Mouse (Mus musculus) C2C12 (cell line): ENCODE data around the gene Kcnk10.

Experiments
- CEBPB ChIP-seq: IDR thresholded peaks from one replicate; pipeline ENCODE4 v1.6.1; 2011; ENCODE audit warnings: low read depth, mild to moderate bottlenecking, control low read depth, moderate library complexity
- CTCF ChIP-seq: IDR thresholded peaks from one replicate; pipeline ENCODE4 v1.5.1; 2011; ENCODE audit not compliant: control insufficient read depth, insufficient read depth, insufficient read length
- MAX ChIP-seq: IDR thresholded peaks from one replicate; pipeline ENCODE4 v1.6.1; 2011; ENCODE audit warnings: mild to moderate bottlenecking, control low read depth
- MYOD1 ChIP-seq: IDR thresholded peaks from one replicate; pipeline ENCODE4 v1.6.1; 2011; ENCODE audit warnings: low read depth; ENCODE audit not compliant: control insufficient read depth, insufficient read length
- MYOG ChIP-seq: IDR thresholded peaks from one replicate; pipeline ENCODE4 v1.6.1; 2011; ENCODE audit not compliant: control insufficient read depth, insufficient read length; ENCODE audit errors: extremely low read depth
- USF1 ChIP-seq: IDR thresholded peaks from one replicate; pipeline ENCODE4 v1.6.1; 2011; ENCODE audit warnings: low read depth, mild to moderate bottlenecking, control low read depth, moderate library complexity

GRCm38 (mm10) chr12:98409580-98409979 lies 168.5 kb downstream of the Kcnk10 start:
- no peak for TF ChIP-seq CTCF
- no peak for TF ChIP-seq USF1
- no peak for TF ChIP-seq MYOG
- TF ChIP-seq MAX, result no peak
- no peak for TF ChIP-seq MYOD1
- no peak for TF ChIP-seq CEBPB
